Mouse (Mus musculus): ENCODE data around the gene Klrc3.
"Not testable (repeated sequence)": the region's sequence is repeated elsewhere in the genome, so short reads cannot be mapped to it uniquely, and the experiment has no call there.

Klrc3 gene

DNA sequence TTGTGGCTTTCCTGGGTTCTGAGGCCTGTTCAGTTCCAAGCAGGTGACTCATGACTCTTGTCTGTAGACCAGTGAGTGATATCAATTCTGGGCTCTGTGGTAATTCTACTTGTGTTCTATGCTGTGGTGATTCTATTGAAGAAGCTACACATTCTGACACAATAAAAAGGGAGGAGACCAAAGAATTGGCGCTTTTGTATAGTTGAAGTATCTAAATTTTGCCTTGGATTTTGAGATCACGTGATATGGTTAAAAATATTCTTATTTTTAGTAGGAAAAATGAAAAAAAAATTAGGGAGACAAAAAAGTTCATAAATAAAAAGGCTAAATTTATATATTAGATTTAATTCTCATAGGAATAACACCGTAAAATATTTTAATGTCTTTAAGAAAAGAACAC lies at the start of gene Klrc3:
Klrc3 (minus strand) TSS at position 101 of the 400 bp plus-strand sequence.
- not testable (repeated sequence) for DNase-seq

DNA sequence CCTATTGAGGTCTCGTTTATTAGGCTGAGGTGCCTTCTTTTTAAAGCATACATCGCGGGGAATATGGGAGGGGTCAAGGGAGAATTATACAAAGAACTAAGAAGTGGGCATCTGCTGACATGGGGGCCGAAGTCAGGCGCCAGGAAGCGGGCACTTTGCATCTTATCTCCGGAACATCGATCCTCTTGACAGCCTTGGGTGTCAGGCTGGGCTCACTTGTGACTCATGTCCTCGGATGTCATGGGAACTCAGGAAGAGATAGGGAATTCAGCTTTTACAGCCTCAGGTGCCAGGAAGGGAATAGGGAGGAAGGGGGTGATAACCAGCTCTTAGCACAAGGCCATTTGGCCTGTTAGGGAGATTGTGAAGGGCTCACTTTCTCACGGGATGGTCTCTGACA lies 48.3 kb upstream of the Klrc3 start:
- not testable (repeated sequence) for DNase-seq

DNA sequence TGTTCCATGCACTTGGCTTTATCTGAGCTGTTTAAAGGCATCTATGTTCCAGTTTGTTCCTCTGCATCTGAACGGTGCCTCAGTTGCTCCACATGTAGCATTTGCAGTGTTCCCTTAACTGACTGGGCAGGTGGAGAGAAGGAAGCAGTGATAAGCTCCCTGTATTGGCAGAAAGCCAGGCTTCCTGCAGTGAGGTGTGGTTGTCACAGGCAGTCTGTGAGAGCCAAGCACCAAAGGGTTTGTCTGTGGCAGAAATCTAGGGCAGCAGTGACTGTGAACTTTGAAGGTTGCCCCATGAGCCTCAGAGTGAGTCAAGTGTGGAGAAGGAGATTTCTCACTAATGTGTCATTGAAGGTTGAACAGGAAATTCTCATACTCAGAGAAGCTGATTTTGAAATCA lies 37.2 kb upstream of the Klrc3 start:
- DNase-seq: no peak

DNA sequence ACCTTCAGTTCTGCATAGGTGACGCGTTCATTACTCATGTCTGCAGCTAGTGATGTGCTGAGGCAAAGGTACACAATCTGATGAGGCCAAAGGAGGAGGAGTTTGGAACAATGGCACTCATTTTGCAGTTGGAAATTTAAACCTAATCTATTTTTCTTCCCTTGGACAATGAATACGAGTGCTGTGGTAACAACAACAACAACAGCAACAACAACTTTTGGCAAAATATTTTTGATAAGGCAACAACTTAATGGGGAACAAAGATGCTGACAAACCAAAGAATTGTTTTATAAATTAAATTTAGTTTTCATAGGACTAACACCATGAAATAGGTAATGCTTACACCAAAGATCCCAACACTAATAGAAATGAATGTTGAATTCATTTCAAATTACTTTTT lies 35.7 kb upstream of the Klrc3 start, which contains the start of gene Klrc1:
Klrc1 (minus strand) TSS at position 101 of the 400 bp plus-strand sequence.
- no peak for DNase-seq

DNA sequence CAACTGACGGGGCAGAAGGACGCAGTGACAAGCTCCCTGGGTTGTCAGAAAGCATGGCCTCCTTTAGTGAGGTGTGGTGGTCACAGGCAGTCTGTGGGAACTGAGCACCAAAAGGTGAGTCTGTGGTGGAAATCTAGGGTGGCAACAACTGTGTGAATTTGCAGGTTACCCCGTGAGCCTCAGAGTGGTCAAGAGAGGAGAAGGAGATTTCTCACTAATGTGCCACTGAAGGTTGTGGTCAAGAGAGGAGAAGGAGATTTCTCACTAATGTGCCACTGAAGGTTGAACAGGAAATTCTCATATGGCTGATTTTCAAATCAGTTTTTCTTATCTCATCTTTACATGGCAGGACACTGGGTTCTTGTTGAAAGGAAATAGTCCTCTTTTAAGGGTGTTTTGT lies 18.2 kb upstream of the Klrc3 start:
- DNase-seq: not testable (repeated sequence)

DNA sequence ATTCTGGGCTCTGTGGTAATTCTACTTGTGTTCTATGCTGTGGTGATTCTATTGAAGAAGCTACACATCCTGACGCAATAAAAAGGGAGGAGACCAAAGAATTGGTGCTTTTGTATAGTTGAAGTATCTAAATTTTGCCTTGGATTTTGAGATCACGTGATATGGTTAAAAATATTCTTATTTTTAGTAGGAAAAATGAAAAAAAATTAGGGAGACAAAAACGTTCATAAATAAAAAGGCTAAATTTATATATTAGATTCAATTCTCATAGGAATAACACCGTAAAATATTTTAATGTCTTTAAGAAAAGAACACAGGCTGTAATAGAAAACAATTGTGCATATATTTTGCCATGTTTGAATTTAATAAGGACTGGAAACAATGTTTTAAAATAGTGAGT lies 17.5 kb upstream of the Klrc3 start, which contains the start of gene Klrc2:
Klrc2 (minus strand) TSS at position 101 of the 400 bp plus-strand sequence.
- not testable (repeated sequence) for DNase-seq

DNA sequence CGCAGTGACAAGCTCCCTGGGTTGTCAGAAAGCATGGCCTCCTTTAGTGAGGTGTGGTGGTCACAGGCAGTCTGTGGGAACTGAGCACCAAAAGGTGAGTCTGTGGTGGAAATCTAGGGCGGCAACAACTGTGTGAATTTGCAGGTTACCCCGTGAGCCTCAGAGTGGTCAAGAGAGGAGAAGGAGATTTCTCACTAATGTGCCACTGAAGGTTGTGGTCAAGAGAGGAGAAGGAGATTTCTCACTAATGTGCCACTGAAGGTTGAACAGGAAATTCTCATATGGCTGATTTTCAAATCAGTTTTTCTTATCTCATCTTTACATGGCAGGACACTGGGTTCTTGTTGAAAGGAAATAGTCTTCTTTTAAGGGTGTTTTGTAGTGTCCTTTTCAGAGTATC lies 917 bp upstream of the Klrc3 start:
- not testable (repeated sequence) for DNase-seq

DNA sequence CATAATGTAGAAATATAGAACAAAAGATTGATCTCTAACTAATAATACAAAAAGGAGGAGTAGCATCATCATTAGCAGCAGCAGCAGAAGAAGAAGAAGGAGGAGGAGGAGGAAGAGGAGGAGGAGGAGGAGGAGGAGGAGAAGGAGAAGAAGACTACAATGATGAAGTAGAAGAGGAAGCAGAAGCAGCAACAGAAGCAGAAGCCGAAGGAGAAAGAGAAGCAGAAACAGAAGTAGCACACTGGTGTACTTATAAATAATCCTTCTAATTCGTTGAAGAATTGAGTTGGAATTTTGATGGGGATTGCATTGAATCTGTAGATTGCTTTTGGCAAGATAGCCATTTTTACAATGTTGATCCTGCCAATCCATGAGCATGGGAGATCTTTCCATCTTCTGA lies 12.1 kb downstream of the Klrc3 start:
- not testable (repeated sequence) for DNase-seq

DNA sequence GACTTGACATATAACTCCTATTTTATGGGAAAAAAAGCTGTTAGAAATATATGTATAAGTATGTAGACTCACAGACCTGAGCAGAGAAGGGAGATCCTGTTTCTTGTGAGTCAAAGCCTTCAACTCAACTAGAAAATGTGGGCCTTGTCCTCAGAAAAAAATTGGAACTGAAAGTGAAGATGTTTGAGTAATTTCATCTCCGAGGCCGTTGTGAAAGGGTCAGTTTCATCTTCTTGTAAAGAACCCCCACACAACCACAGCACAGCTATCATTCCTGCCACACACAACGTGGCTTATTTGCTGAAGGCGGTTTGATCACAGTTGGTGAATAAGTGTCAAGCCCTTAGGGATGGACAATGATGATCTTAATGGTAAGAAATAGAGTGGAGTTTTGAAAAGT lies 19.4 kb downstream of the Klrc3 start, which contains the start of gene Klrk1:
Klrk1 (minus strand) TSS at position 130 of the 400 bp plus-strand sequence.
- DNase-seq: no peak

DNA sequence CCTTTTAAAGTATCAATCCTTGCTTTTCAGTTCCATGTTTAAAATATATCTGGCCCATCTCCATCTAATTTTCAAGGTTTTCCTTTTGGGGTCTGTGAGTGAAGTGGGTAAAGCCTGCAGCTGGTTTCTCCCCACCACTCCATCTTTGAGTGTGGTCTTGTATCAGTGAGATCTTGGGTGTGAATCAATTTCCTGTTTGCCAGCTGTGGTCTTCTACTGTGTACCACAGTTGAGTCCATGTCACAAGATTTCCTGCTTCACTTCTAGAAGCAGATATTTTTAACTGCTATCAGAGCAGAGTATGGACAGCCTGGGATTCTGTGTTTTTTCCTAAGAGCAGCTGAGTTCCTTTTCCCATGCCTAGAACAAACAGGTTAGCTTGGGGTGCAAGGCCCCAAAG lies 34.8 kb downstream of the Klrc3 start:
- DNase-seq: no peak

DNA sequence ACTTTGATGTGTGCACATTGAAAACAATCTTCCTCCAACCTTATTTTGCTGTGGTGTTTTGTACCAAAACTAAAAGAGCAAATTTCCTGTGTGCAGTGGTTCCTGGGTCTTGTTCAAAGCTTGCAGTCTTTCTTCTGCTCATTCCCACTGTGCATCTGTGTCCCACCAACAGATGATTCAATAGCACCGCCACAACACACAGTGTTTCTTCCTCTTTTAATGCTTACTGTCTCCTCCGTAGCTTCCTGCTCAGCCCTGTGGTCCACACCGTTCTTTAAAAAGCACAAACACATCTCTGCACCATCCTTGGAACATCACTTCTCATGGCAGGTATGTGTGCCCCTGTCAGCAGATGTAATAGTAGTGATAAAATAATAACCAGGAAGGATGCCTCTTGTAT lies 51.6 kb downstream of the Klrc3 start, which contains the start of gene Klrd1:
Klrd1 (plus strand) TSS at position 275 of the 400 bp plus-strand sequence.
- DNase-seq: no peak

Measured in cerebellum, adult 9-11 months (tissue).